Comparison of ENCODE assay signal across 11 mouse cellular contexts in genomic region chrX:8272000-8272399, GRCm38 (mm10). TPM values are rescaled to one million over a fixed set of nuclear protein-coding genes. Genes with fewer than 3 reads are reported as not detected.
A peak's percentile ranks its signal among the peaks of the same experiment; 100 is the strongest.
DNase-seq lines count a peak whose midpoint lies in the region; ATAC-seq and TF ChIP-seq lines count a peak whose summit lies in the region.
"Had no signal": no experiment of that assay in that cellular context is flagged by ENCODE, and none has a peak within 500 bp of the region (broad histone marks: within the 10 kb centered on the region; RNA-seq: fewer than 3 reads in every experiment).

No protein-coding gene starts in this region.

- ATAC-seq in kidney, postnatal 0 days (replicated peaks; ENCODE audit: low FRiP score, low read depth) = no peak
- ATAC-seq in embryonic facial prominence, embryonic 12.5 days (ENCODE audit: insufficient number of reproducible peaks, insufficient read depth, low FRiP score, low TSS enrichment) = no peak
- no peak for ATAC-seq in hindbrain, postnatal 0 days
- no peak for ATAC-seq in midbrain, embryonic 16.5 days

- H3K9ac ChIP-seq in kidney, postnatal 0 days (ENCODE audit: low read depth, low read length) = no peak overlapping the region
- H3K9ac ChIP-seq in embryonic facial prominence, embryonic 12.5 days = no peak overlapping the region
- no peak overlapping the region for H3K9ac ChIP-seq in hindbrain, postnatal 0 days (replicated peaks; ENCODE audit: low read length)
- H3K9ac ChIP-seq in midbrain, embryonic 16.5 days (ENCODE audit: low read depth, low read length) = no peak overlapping the region

- H3K27ac ChIP-seq in kidney, postnatal 0 days = no peak overlapping the region
- no peak overlapping the region for H3K27ac ChIP-seq in embryonic facial prominence, embryonic 12.5 days
- no peak overlapping the region for H3K27ac ChIP-seq in hindbrain, postnatal 0 days
- no peak overlapping the region for H3K27ac ChIP-seq in midbrain, embryonic 16.5 days (ENCODE audit: low read length)

- DNase-seq in kidney, postnatal 0 days (ENCODE audit: low spot score) = no peak
- DNase-seq in kidney, adult 9 months = no peak
- no peak for DNase-seq in hindbrain, postnatal 0 days (ENCODE audit: low spot score)
- no peak for DNase-seq in right cerebral cortex, postnatal 25 days
- DNase-seq in embryo, embryonic 9.5 days (ENCODE audit: extremely low spot score) = no peak
- DNase-seq in frontal cortex, postnatal 36 days (ENCODE audit: low spot score in 2 of 2) = no peak

- no peaks in the 10 kb centered on the region for H3K9me3 ChIP-seq in kidney, postnatal 0 days (replicated peaks; ENCODE audit: low read length)
- H3K9me3 ChIP-seq in embryonic facial prominence, embryonic 12.5 days = no peaks in the 10 kb centered on the region
- no peaks in the 10 kb centered on the region for H3K9me3 ChIP-seq in hindbrain, postnatal 0 days (ENCODE audit: low read length)
- H3K9me3 ChIP-seq in midbrain, embryonic 16.5 days (replicated peaks; ENCODE audit: control insufficient read depth, low read length, poor library complexity, severe bottlenecking) = no peaks in the 10 kb centered on the region

- 45% methylated on average over 9 of the region's 10 CpGs for WGBS in kidney, postnatal 0 days
- whole genome bisulfite sequencing in embryonic facial prominence, embryonic 12.5 days = 27% methylated on average over 10 of the region's 10 CpGs
- WGBS in hindbrain, postnatal 0 days = 42% methylated on average over 10 of the region's 10 CpGs
- 28% methylated on average over 10 of the region's 10 CpGs for WGBS in midbrain, embryonic 16.5 days

- TF ChIP-seq CTCF in kidney, postnatal 0 days (IDR thresholded peaks at IDR 0.05; ENCODE audit: low read depth) = no peak
- TF ChIP-seq CTCF in hindbrain, postnatal 0 days (IDR thresholded peaks at IDR 0.05; ENCODE audit: low read depth) = no peak

- H3K36me3 ChIP-seq in kidney, postnatal 0 days (ENCODE audit: insufficient read depth, low read length) = no peaks in the 10 kb centered on the region
- no peaks in the 10 kb centered on the region for H3K36me3 ChIP-seq in embryonic facial prominence, embryonic 12.5 days
- no peaks in the 10 kb centered on the region for H3K36me3 ChIP-seq in hindbrain, postnatal 0 days (ENCODE audit: insufficient read depth, low read length)
- no peaks in the 10 kb centered on the region for H3K36me3 ChIP-seq in midbrain, embryonic 16.5 days (ENCODE audit: control insufficient read depth, insufficient read depth, low read length)

- no peaks in the 10 kb centered on the region for H3K27me3 ChIP-seq in kidney, postnatal 0 days (ENCODE audit: insufficient read depth, low read length)
- peaks cover 11% of the 10 kb centered on the region; the same call in 1 of the 2 replicates for H3K27me3 ChIP-seq in embryonic facial prominence, embryonic 12.5 days
- no peaks in the 10 kb centered on the region for H3K27me3 ChIP-seq in hindbrain, postnatal 0 days (ENCODE audit: insufficient read depth, low read length)
- no peaks in the 10 kb centered on the region for H3K27me3 ChIP-seq in midbrain, embryonic 16.5 days (ENCODE audit: control insufficient read depth, insufficient read depth, low read depth, low read length)

- H3K4me2 ChIP-seq in kidney, postnatal 0 days (ENCODE audit: low read length) = peak overlapping the region; percentile 37
- H3K4me2 ChIP-seq in embryonic facial prominence, embryonic 12.5 days (replicated peaks) = peak overlapping the region; percentile 26; the same call in 1 of the 2 replicates
- peak overlapping the region; percentile 38; the same call in 1 of the 2 replicates for H3K4me2 ChIP-seq in hindbrain, postnatal 0 days (ENCODE audit: low read depth, low read length)
- peak overlapping the region; percentile 33 for H3K4me2 ChIP-seq in midbrain, embryonic 16.5 days (ENCODE audit: low read length)

- no peak overlapping the region for H3K4me3 ChIP-seq in kidney, postnatal 0 days (replicated peaks; ENCODE audit: low read depth, low read length)
- no peak overlapping the region for H3K4me3 ChIP-seq in embryonic facial prominence, embryonic 12.5 days
- H3K4me3 ChIP-seq in hindbrain, postnatal 0 days (ENCODE audit: low read length) = 0 out of 2 replicates have a peak overlapping the region, but pooled peaks have one; percentile 2
- H3K4me3 ChIP-seq in midbrain, embryonic 16.5 days (ENCODE audit: low read depth, low read length) = no peak overlapping the region; the same call in 1 of the 2 replicates

- H3K4me1 ChIP-seq in kidney, postnatal 0 days (replicated peaks; ENCODE audit: insufficient read depth, low read length) = no peaks in the 10 kb centered on the region
- no peaks in the 10 kb centered on the region for H3K4me1 ChIP-seq in embryonic facial prominence, embryonic 12.5 days
- no peaks in the 10 kb centered on the region for H3K4me1 ChIP-seq in hindbrain, postnatal 0 days (ENCODE audit: insufficient read depth, low read length)
- H3K4me1 ChIP-seq in midbrain, embryonic 16.5 days (ENCODE audit: control insufficient read depth, insufficient read depth, low read length) = no peaks in the 10 kb centered on the region

RNA-seq across cellular contexts. Expression of gene Slc38a5, which starts 1.1 kb away (rescaled TPM):
- polyA plus RNA-seq in kidney, postnatal 0 days (2015; fragmentation: Nextera tagmentation; extraction: Ambion mirVana) = 0.42 and 0.93 TPM in 2 replicates
- 1.4 and 1.5 TPM in 2 replicates for polyA plus RNA-seq in embryonic facial prominence, embryonic 12.5 days (2016; fragmentation: Nextera tagmentation; extraction: Ambion mirVana)
- 23.8 and 26.8 TPM in 2 replicates for total RNA-seq in hindbrain, postnatal 0 days (2014; rRNA removed)
- 15.9 and 20.8 TPM in 2 replicates for polyA plus RNA-seq in hindbrain, postnatal 0 days (2015; fragmentation: Nextera tagmentation; extraction: Ambion mirVana)
- 37.7 and 41.5 TPM in 2 replicates for polyA plus RNA-seq in midbrain, embryonic 16.5 days (2015; fragmentation: Nextera tagmentation; extraction: Ambion mirVana)

RNA-seq across cellular contexts. Expression of gene Ftsj1, which starts 19.8 kb away (rescaled TPM):
- polyA plus RNA-seq in kidney, postnatal 0 days (2015; fragmentation: Nextera tagmentation; extraction: Ambion mirVana) = 27.7 and 29.2 TPM in 2 replicates
- 43.1 and 47.0 TPM in 2 replicates for polyA plus RNA-seq in embryonic facial prominence, embryonic 12.5 days (2016; fragmentation: Nextera tagmentation; extraction: Ambion mirVana)
- 44.4 and 45.6 TPM in 2 replicates for total RNA-seq in hindbrain, postnatal 0 days (2014; rRNA removed)
- 38.1 and 39.8 TPM in 2 replicates for polyA plus RNA-seq in hindbrain, postnatal 0 days (2015; fragmentation: Nextera tagmentation; extraction: Ambion mirVana)
- 46.6 and 48.9 TPM in 2 replicates for polyA plus RNA-seq in midbrain, embryonic 16.5 days (2015; fragmentation: Nextera tagmentation; extraction: Ambion mirVana)

RNA-seq across cellular contexts. Expression of gene Ssxb10, which starts 55.2 kb away (rescaled TPM):
- polyA plus RNA-seq in kidney, postnatal 0 days (2015; fragmentation: Nextera tagmentation; extraction: Ambion mirVana) = not detected in 2 replicates
- not detected in 2 replicates for polyA plus RNA-seq in embryonic facial prominence, embryonic 12.5 days (2016; fragmentation: Nextera tagmentation; extraction: Ambion mirVana)
- total RNA-seq in hindbrain, postnatal 0 days (2014; rRNA removed) = not detected in 2 replicates
- polyA plus RNA-seq in hindbrain, postnatal 0 days (2015; fragmentation: Nextera tagmentation; extraction: Ambion mirVana) = not detected in 2 replicates
- not detected in 2 replicates for polyA plus RNA-seq in midbrain, embryonic 16.5 days (2015; fragmentation: Nextera tagmentation; extraction: Ambion mirVana)
- total RNA-seq: layer of hippocampus, postnatal 10 days had no signal
- polyA plus RNA-seq: brain, embryonic 14.5 days; frontal cortex, adult 2 months had no signal
